Mouse (Mus musculus) embryonic facial prominence, embryonic 14.5 days (tissue): ENCODE measurements around the gene Plpp1. TPM values are rescaled to one million over a fixed set of nuclear protein-coding genes. Genes with fewer than 3 reads are reported as not detected.

ENCODE experiments used
- ATAC-seq: fragments of 200-750 bp; cut with Nextera tagmentation; 2 replicates; pipeline ENCODE4 v1.8.0; 2017; ENCODE audit warnings: low read depth, moderate number of reproducible peaks, moderate TSS enrichment
- DNase-seq: peaks from one replicate; pipeline ENCODE4 v3.0.0-alpha.2; 2015; ENCODE audit warnings: low spot score
- H3K27ac ChIP-seq: fragments of 300-500 bp; sonication (generic); replicated peaks from 2 replicates; pipeline ENCODE4 v1.5.1; 2014; ENCODE audit warnings: low read depth, mild to moderate bottlenecking, low read length, moderate library complexity
- H3K27me3 ChIP-seq: fragments of 300-500 bp; sonication (generic); replicated peaks from 2 replicates; pipeline ENCODE4 v1.6.1; 2014; ENCODE audit warnings: low read length; ENCODE audit not compliant: control insufficient read depth, insufficient read depth
- H3K36me3 ChIP-seq: fragments of 300-500 bp; sonication (generic); 2 replicates; pipeline ENCODE4 v1.6.1; 2014; ENCODE audit warnings: low read length, mixed read lengths; ENCODE audit not compliant: control insufficient read depth, insufficient read depth
- H3K4me1 ChIP-seq: fragments of 300-500 bp; sonication (generic); 2 replicates; pipeline ENCODE4 v1.6.1; 2014; ENCODE audit warnings: antibody characterized with exemption, low read length; ENCODE audit not compliant: control insufficient read depth, insufficient read depth
- H3K4me2 ChIP-seq: fragments of 300-500 bp; sonication (generic); 2 replicates; pipeline ENCODE4 v1.6.1; 2014; ENCODE audit warnings: low read depth, mild to moderate bottlenecking, low read length, moderate library complexity, mixed read lengths
- H3K4me3 ChIP-seq: fragments of 300-500 bp; sonication (generic); 2 replicates; pipeline ENCODE4 v1.5.1; 2014; ENCODE audit warnings: low read depth, mild to moderate bottlenecking, low read length
- H3K9ac ChIP-seq: fragments of 300-500 bp; sonication (generic); 2 replicates; pipeline ENCODE4 v1.6.1; 2014; ENCODE audit warnings: low read depth, mild to moderate bottlenecking, low read length, moderate library complexity, mixed read lengths
- H3K9me3 ChIP-seq: fragments of 300-500 bp; sonication (generic); 2 replicates; pipeline ENCODE4 v1.6.1; 2016; ENCODE audit warnings: low read length; ENCODE audit not compliant: control insufficient read depth
- WGBS: fragments of 180-500 bp; shearing (Covaris S2); extraction: QIAGEN DNeasy Blood & Tissue Kit; methylation state at CpG from one replicate; pipeline ENCODE4 v1.1.7; 2014; 5-methylcytosine and 5-hydroxymethylcytosine counted together
- polyA plus RNA-seq: library from polyadenylated mRNA; unstranded; fragments of >200 nt; fragmentation: Nextera tagmentation; extraction: Ambion mirVana; gene quantifications from 2 replicates; pipeline ENCODE4 v1.2.1, GENCODE M21; 2014

Plpp1 gene
- polyA plus RNA-seq, 1 experiment from 2014 or later, result 64.6 TPM

GRCm38 (mm10) chr13:112811708-112812403 lies 11.3 kb downstream of the Plpp1 start:
- DNase-seq (no peak), ATAC-seq (no peak)
- Histone ChIP-seq H3K36me3 (peaks cover 7% of the 10 kb centered on the region), H3K27me3 (no peaks in the 10 kb centered on the region), H3K4me3 (no peak overlapping the region), H3K9ac (no peak overlapping the region), H3K27ac (no peak overlapping the region), H3K9me3 (no peaks in the 10 kb centered on the region), H3K4me2 (no peak overlapping the region), H3K4me1 (no peaks in the 10 kb centered on the region)
- WGBS, result 71% methylated on average over 8 of the region's 8 CpGs

GRCm38 (mm10) chr13:112815996-112816395 lies 15.4 kb downstream of the Plpp1 start:
- no peaks in the 10 kb centered on the region for H3K9me3 ChIP-seq
- H3K9ac ChIP-seq, result no peak overlapping the region
- H3K36me3 ChIP-seq, result no peaks in the 10 kb centered on the region
- DNase-seq (no peak), ATAC-seq (no peak)
- H3K4me1 ChIP-seq, result no peaks in the 10 kb centered on the region
- H3K4me2 ChIP-seq, result no peak overlapping the region
- H3K4me3 ChIP-seq, result no peak overlapping the region
- H3K27me3 ChIP-seq, result no peaks in the 10 kb centered on the region
- 87% methylated on average over 3 of the region's 3 CpGs for WGBS
- H3K27ac ChIP-seq, result no peak overlapping the region

GRCm38 (mm10) chr13:112818125-112818524 lies 17.5 kb downstream of the Plpp1 start:
- H3K4me3 ChIP-seq, result no peak overlapping the region
- no peaks in the 10 kb centered on the region for H3K9me3 ChIP-seq
- DNase-seq (peak; percentile 35), ATAC-seq (no peak)
- H3K27ac ChIP-seq, result no peak overlapping the region
- no peaks in the 10 kb centered on the region for H3K4me1 ChIP-seq
- H3K4me2 ChIP-seq, result no peak overlapping the region
- H3K9ac ChIP-seq, result no peak overlapping the region
- H3K27me3 ChIP-seq, result no peaks in the 10 kb centered on the region
- no peaks in the 10 kb centered on the region for H3K36me3 ChIP-seq
- 77% methylated on average over 3 of the region's 3 CpGs for WGBS

GRCm38 (mm10) chr13:112822413-112822812 lies 21.8 kb downstream of the Plpp1 start:
- 75% methylated on average over 2 of the region's 3 CpGs for WGBS
- ATAC-seq, result no peak

GRCm38 (mm10) chr13:112823236-112823910 lies 22.8 kb downstream of the Plpp1 start:
- no peak overlapping the region for H3K4me2 ChIP-seq
- WGBS, result 85% methylated on average over 6 of the region's 6 CpGs
- no peaks in the 10 kb centered on the region for H3K36me3 ChIP-seq
- no peaks in the 10 kb centered on the region for H3K4me1 ChIP-seq
- no peaks in the 10 kb centered on the region for H3K27me3 ChIP-seq
- DNase-seq (no peak), ATAC-seq (no peak)
- no peak overlapping the region for H3K9ac ChIP-seq
- H3K4me3 ChIP-seq, result no peak overlapping the region
- no peaks in the 10 kb centered on the region for H3K9me3 ChIP-seq
- no peak overlapping the region for H3K27ac ChIP-seq

More at GRCm38 (mm10) chr13:112822413-112822812, 21.8 kb downstream of the Plpp1 start:
- Histone ChIP-seq H3K9ac (no peak overlapping the region), H3K36me3 (no peaks in the 10 kb centered on the region), H3K27me3 (no peaks in the 10 kb centered on the region), H3K9me3 (no peaks in the 10 kb centered on the region), H3K4me2 (no peak overlapping the region), H3K4me3 (no peak overlapping the region), H3K27ac (no peak overlapping the region), H3K4me1 (no peaks in the 10 kb centered on the region)
- no peak for DNase-seq

DNA sequence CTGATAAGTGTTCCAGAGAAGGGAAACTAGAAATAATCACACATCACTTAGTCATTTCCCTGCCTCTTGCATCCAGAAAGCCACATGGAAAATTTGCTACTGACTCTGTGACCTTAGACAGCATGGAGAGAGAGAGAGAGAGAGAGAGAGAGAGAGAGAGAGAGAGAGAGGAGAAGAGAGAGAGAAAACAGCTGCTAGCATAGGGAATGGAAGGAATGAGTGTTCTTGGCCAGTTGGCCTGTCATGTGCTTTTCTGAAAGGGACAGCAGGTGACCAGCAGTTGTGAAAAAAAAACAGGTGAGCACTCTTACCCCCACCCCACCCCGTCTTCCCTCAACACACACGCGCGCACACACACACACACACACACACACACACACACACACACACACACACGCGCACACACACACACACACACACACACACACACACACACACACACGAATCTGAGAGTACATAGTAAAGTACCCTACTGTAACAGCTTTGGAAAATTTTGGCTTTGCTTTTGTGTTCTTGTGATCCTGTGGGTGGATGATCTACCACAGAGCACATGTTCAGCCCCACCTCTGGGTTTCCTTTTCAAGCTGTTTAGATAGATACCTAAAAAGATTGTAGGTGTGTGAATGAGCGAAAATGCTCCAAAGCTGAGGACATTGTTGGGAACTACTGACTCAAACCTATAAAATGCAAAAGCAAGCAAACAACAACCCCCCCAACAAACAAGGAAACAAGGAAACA lies 23.5 kb downstream of the Plpp1 start:
- no peaks in the 10 kb centered on the region for H3K4me1 ChIP-seq
- H3K4me2 ChIP-seq, result no peak overlapping the region
- 63% methylated on average over 8 of the region's 8 CpGs for WGBS
- H3K27me3 ChIP-seq, result no peaks in the 10 kb centered on the region
- H3K36me3 ChIP-seq, result no peaks in the 10 kb centered on the region
- H3K9ac ChIP-seq, result no peak overlapping the region
- H3K27ac ChIP-seq, result no peak overlapping the region
- peak; percentile 43 for DNase-seq
- no peak for ATAC-seq
- H3K4me3 ChIP-seq, result no peak overlapping the region
- no peaks in the 10 kb centered on the region for H3K9me3 ChIP-seq

DNA sequence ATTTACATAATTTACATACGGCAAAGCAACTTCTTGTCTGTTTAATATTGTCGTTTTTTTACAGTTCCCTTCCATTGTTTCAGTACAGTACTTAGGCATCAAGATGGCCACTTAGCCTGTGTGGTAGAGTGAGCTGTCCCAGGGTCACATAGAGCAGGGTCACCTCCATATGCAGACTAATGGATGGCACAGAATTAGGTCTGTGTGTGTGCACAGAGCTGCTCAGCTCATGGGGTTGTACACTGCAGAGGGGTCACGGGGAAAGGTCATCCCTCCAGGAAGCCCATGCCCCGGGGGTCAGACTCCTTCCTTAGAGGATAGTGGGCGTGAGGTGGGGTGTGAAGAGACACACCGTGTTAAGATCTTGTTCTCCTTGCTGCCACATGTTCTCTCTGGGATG lies 24.9 kb downstream of the Plpp1 start:
- Histone ChIP-seq H3K9ac (no peak overlapping the region), H3K27me3 (no peaks in the 10 kb centered on the region), H3K4me3 (no peak overlapping the region), H3K36me3 (no peaks in the 10 kb centered on the region), H3K27ac (no peak overlapping the region), H3K9me3 (no peaks in the 10 kb centered on the region), H3K4me2 (no peak overlapping the region), H3K4me1 (no peaks in the 10 kb centered on the region)
- ATAC-seq, result no peak
- no peak for DNase-seq
- 50% methylated on average over 6 of the region's 6 CpGs for WGBS

- Histone ChIP-seq H3K27ac (no peak overlapping the region), H3K27me3 (no peaks in the 10 kb centered on the region), H3K4me2 (no peak overlapping the region), H3K4me1 (peaks cover 5% of the 10 kb centered on the region; the same call in 1 of the 2 replicates), H3K36me3 (no peaks in the 10 kb centered on the region), H3K4me3 (no peak overlapping the region), H3K9ac (no peak overlapping the region), H3K9me3 (no peaks in the 10 kb centered on the region)
- ATAC-seq (no peak), DNase-seq (no peak)
- WGBS, result 89% methylated on average over 2 of the region's 2 CpGs
Observed at GRCm38 (mm10) chr13:112829619-112830018, 29.0 kb downstream of the Plpp1 start.
